Mouse (Mus musculus) megakaryocyte, adult 5-6 weeks (primary cell): ENCODE results near the gene Sox2. TPM values are rescaled to one million over a fixed set of nuclear protein-coding genes. Genes with fewer than 3 reads are reported as not detected.

ENCODE experiments used
- ATAC-seq: 2 replicates; pipeline ENCODE4 v1.8.0; 2016; ENCODE audit warnings: mild to moderate bottlenecking, inconsistent platforms; ENCODE audit not compliant: poor library complexity, severe bottlenecking
- total RNA-seq, 2 experiments: library from RNA; stranded (forward) in 1 of 2; stranded (reverse) in 1 of 2; fragments of 153-499, 151-499 nt in 1 of 2; fragments of 221-1000, 200-1000 nt in 1 of 2; gene quantifications; 2 replicates each; pipeline versions ENCODE4 v1.2.3 to v1.2.4; 2015 to 2017

The Sox2 gene
- total RNA-seq, 2 experiments from 2014 or later: not detected

DNA sequence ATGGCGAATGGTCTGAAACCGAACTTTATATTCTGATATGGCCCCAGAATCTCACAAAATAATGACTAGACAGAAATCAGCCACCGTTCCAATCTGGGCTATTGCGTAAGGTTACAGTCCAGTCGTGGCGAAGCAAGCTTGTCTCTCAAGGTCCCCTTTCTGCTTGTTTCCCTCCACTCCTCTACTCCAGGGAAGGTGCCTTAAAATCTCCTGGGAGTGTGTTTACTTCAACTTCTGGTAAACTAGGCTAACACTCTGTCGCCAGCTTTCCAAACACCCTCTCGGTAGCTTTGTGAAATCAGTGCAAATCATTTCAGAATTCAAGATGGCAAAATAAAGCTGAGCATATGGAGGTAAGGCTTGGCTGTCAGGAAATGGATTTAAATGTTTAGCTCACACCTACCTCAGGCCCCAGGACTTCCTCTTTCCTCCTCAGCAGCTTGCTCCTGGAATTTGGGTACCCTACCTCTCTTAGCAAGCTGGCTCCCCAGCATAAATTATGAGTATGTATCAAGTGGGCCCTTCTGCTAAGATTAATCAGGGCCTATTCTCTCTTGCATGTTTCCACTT is 8.8 kb downstream of the Sox2 start:
- no peak for ATAC-seq

DNA sequence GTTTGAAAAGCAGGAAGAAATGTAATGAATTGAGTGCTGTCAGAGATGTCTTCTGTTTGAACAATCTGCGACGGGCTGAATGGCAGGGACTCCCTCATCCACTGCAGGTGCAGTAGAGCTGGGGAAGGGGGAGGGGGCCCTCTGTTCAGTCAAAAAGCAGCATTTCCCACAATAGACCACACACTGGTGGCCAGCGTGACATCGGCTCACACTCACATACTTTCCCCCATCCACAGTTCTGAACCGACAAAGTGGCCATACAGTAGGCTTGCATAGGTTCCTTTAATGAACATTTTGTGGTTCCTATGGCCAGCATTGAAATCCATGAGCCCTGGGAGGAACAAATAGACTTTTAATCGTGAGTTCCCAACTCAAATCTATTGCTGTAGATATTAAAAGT is 9.7 kb downstream of the Sox2 start:
- ATAC-seq: no peak

DNA sequence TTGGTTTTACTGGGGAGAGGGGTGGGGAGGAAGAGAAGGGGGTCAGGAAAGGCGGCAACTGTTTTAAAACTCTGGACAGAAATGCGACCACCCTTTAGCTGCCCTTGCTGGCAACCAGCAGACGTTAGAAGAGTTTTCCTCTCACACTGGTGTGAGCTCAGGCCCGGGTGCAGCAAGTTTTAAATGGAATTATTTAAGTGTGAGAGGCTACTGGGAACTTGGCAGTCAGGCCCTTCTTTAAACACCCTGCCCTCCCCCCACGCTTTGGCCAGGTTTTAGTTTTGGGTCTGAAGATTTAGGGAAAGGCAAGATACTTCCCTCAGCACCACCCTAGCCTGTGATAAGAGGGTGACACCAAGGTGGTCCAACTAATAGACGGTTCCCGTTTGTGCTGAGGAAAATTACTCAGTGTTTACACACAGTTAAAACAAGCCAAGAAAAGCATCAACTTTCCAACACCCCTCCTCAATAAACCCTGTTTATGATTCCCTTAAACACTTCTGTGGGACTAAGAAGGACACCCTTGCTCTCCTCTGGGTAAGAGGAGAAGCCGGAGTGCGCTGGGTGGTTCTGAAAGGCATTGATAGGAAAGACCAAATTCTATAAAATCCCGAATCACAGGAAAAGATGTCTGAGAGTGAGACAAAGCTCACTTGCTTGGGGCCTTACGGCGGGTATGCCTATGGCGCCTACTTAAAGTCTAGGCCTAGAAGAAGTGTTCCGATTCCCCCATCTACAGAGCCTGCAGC is 10.5 kb downstream of the Sox2 start:
- no peak for ATAC-seq

DNA sequence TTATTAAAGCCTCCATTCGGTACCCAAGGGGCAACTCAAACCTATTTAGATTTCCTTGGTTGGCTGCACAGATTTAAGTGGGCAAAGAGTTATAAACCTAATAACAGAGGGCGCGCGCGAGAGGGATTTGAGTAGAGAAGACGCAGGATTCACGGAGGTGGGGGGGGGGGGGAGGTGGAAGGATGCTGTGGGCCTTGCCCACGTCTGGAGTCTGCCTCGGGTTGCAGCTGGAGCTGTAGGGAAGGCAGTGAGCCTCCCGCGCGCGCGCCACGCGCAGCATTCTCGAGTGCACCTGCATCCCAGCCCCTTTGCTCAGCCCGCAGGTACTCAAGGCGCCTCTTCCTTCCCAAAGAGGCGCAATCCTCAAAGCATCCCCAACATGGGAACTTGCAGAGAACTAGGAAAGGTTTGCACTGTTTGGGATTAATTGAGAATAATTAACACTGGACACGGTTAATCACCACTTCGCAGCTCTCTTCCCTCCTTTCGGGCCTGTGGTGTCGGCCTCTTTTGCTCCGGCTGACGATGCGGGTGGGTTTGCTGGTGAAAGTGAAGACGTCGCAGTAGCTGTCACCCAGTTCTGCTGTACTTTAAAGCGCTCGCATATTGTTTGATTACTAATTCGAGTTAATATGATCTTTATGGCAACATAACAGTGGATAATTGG is 11.3 kb downstream of the Sox2 start:
- no peak for ATAC-seq

- ATAC-seq: no peak
These were observed 12.0 kb downstream of the Sox2 start for GRCm38 (mm10) chr3:34662008-34662711.

DNA sequence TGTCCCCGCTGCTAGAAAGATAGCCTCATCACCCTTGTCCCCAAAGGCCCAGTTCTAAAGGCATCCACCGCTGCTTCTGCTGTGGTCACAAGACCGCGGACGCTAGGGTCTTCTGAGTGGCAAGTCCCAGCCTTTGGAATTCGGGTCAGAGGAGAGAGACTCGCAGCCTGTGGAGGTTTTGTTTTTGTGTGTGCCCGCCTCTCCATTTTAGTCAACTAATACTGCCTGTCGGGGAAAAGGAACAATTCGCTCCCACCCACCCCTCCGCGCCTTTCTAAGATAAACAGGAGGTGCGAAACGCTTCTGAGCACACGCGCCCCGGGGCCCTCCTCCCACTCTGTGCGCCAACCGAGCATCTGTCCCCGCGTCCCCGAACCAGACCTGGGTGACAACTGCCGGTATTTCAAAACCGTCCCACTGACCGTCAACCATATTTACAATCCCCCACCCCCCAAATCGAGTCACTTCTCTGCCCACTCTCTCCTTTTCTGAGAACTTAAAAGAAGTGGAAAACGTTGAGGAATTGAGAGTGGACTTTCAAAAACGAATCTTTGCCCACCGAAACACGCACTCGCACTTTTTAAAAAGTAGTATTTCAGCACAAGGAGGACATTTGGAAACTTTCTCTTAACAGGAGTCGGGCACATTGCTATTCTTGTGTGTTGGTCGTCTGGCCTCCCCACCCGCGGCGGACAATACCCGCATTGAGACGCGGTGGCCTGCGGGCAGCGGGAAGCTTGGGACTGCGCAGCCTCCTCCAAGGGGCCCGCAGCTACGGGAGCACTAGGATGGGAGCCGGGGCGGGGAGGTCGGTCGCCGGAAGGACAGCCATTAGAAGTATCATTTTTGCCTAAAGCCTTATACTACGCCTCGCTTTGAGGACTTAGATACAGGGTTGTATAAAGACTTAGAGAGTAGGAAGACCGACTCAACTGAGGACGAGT is 12.8 kb downstream of the Sox2 start:
- no peak for ATAC-seq

- no peak for ATAC-seq
These were observed 13.8 kb downstream of the Sox2 start for GRCm38 (mm10) chr3:34663701-34664635.

GRCm38 (mm10) chr3:34664636-34665531 is 14.7 kb downstream of the Sox2 start:
- no peak for ATAC-seq

GRCm38 (mm10) chr3:34665751-34666665 is 15.8 kb downstream of the Sox2 start:
- no peak for ATAC-seq

DNA sequence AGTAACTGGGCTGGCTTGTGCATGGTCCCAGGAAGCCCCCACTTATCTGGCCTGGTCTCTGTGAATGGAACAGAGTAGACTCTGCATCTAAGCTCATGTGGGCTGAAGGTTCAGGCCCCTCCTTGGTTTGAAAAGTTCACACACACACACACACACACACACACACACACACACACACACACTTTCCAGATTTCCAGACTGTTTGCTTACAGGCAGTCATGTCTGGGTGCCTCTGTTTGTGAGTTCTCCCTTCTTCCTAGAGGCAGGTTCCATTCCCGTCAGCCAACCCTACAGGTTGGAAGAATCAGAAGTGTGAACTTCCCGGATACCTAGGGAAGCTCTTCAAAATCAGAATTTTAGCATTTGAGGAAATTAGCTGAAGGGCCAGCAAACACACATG is 17.0 kb downstream of the Sox2 start:
- no peak for ATAC-seq

DNA sequence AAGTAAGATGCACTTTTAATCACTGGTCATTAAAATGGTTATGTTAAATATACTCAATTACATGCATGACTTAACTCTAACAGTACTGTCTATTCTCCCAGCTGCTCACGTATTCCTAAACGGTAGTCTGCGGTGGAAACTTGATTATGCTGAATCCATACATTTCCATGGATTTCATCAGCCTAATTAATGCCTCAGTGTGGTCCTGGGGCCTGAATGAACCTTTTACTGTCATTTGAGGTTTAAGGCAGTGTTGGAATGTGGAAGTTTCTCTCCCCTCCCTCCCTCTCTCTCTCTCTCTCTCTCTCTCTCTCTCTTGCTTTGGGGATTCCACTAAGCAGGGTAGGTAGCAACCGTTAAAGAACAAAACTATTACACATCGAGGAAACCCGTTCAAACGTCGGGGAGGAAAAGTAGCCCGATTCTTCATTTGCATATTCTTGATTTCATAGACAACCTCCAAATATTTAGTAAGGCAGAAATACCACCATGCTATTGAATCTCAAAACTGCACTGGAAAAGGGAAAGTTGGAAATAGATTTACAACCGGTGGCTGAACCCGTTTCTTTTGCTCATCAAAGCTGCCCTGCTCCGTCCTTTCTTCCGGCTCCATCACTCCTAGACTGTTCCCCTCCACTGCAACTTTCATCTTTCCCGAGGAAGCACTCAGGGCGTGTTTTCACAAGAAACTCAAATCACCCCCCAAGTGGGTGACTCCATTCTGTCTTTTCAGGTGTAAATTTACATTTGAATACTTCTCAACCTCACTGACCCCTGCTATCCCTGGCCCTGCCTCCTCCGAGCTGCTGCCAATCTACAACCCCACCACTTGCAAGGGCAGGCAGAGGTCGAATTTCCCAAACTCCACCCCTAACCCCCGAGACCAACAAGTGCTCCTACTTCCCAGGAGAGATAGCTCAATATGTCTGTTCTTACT is 17.9 kb downstream of the Sox2 start:
- no peak for ATAC-seq

DNA sequence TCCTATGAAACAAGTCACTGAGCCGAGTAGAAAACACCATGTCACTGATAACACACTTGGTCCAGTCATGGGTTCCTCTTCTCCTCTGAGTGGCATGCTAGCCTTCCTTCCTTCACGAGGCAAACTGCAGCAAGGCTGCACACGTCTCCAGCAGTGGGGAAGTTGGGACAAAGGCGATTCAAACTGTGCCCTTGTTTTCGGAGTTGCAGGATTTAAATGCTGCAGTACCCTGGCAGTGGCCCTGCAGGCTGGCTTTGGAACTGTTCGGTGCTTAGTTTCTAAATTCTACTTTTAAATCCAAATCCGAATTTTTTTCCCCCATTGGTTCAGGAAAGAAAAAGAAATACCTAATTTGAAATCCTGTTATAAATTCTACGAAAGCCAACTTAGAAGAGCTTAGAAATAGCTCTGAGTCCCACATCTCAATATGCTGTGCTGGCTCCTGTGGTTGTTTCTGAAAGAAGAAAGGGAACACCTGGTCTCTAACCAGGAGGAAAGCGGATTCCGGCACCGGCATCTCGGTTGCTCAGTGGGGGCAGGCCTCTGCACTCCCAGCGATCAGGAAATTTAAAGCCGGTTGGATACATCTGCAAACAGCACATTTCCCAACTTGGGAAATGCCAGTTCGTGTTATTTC is 20.9 kb downstream of the Sox2 start:
- no peak for ATAC-seq

DNA sequence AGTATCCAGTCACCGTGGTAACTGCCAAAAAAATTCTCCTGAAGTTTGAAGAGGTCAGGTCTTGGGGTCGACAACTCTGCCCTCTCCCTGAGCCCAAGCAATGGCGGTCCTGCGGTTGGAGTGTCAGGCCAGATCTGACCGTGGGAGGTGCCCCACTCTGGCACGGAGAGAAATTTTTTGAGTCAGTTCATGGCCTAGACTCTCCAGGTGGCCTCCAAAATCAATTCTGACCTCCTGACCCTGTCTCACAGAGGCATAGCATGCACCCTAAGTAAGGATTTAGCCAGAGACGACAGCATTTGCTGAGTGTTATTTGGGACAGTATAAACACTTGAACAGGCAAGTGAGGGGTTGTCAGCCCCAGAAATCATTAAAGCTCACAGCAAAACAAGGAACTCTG is 28.6 kb downstream of the Sox2 start:
- ATAC-seq: no peak

- no peak for ATAC-seq
These were observed 29.2 kb downstream of the Sox2 start for GRCm38 (mm10) chr3:34679439-34679838.

GRCm38 (mm10) chr3:34679921-34680320 is 29.7 kb downstream of the Sox2 start:
- ATAC-seq: no peak

GRCm38 (mm10) chr3:34688072-34688471 is 37.9 kb downstream of the Sox2 start:
- ATAC-seq: no peak
